Comparison of ENCODE assay signal across 9 mouse cellular contexts in genomic region chr11:68953903-68954302, GRCm38 (mm10). TPM values are rescaled to one million over a fixed set of nuclear protein-coding genes. Genes with fewer than 3 reads are reported as not detected.
DNase-seq lines count a peak whose midpoint lies in the region; ATAC-seq and TF ChIP-seq lines count a peak whose summit lies in the region.
"Had no signal": no experiment of that assay in that cellular context is flagged by ENCODE, and none has a peak within 500 bp of the region (broad histone marks: within the 10 kb centered on the region; RNA-seq: fewer than 3 reads in every experiment).

No protein-coding gene starts in this region.

- 0 out of 2 replicates have a peak, but pooled peaks cover 6% of the 10 kb centered on the region for H3K27me3 ChIP-seq in kidney, postnatal 0 days (ENCODE audit: insufficient read depth, low read length)
- peaks cover 23% of the 10 kb centered on the region for H3K27me3 ChIP-seq in forebrain, embryonic 11.5 days (ENCODE audit: control insufficient read depth, insufficient read depth, low read length)
- peaks cover 38% of the 10 kb centered on the region for H3K27me3 ChIP-seq in limb, embryonic 11.5 days (ENCODE audit: control insufficient read depth, insufficient read depth, low read length)
- peaks cover 70% of the 10 kb centered on the region for H3K27me3 ChIP-seq in neural tube, embryonic 13.5 days

- no peaks in the 10 kb centered on the region for H3K9me3 ChIP-seq in kidney, postnatal 0 days (replicated peaks; ENCODE audit: low read length)
- H3K9me3 ChIP-seq in forebrain, embryonic 11.5 days (ENCODE audit: control insufficient read depth, low read length): no peaks in the 10 kb centered on the region
- H3K9me3 ChIP-seq in limb, embryonic 11.5 days (ENCODE audit: control insufficient read depth, low read length): no peaks in the 10 kb centered on the region
- no peaks in the 10 kb centered on the region for H3K9me3 ChIP-seq in neural tube, embryonic 13.5 days

- no peaks in the 10 kb centered on the region for H3K36me3 ChIP-seq in kidney, postnatal 0 days (ENCODE audit: insufficient read depth, low read length)
- H3K36me3 ChIP-seq in forebrain, embryonic 11.5 days (ENCODE audit: control insufficient read depth, insufficient read depth, low read length): no peaks in the 10 kb centered on the region
- no peaks in the 10 kb centered on the region for H3K36me3 ChIP-seq in limb, embryonic 11.5 days (ENCODE audit: control insufficient read depth, insufficient read depth, low read length)
- H3K36me3 ChIP-seq in neural tube, embryonic 13.5 days: no peaks in the 10 kb centered on the region

- peak overlapping the region; percentile 34 for H3K4me3 ChIP-seq in kidney, postnatal 0 days (replicated peaks; ENCODE audit: low read depth, low read length)
- peak overlapping the region; percentile 33; the same call in 1 of the 2 replicates for H3K4me3 ChIP-seq in forebrain, embryonic 11.5 days (ENCODE audit: low read depth, low read length)
- H3K4me3 ChIP-seq in limb, embryonic 11.5 days (ENCODE audit: low read depth, low read length): peak overlapping the region; percentile 25
- H3K4me3 ChIP-seq in neural tube, embryonic 13.5 days: peak overlapping the region; percentile 33

- no peak for DNase-seq in kidney, postnatal 0 days (ENCODE audit: low spot score)
- no peak for DNase-seq in kidney, postnatal 4 days
- DNase-seq in forebrain, embryonic 11.5 days (ENCODE audit: low spot score): peak; percentile 57
- DNase-seq in limb, embryonic 11.5 days (ENCODE audit: low spot score): peak; percentile 33
- DNase-seq in adrenal gland, postnatal 25 days: no peak
- no peak for DNase-seq in right cerebral cortex, adult 18-20 months
- no peak for DNase-seq in adrenal gland, adult 18-20 months (ENCODE audit: low spot score in 2 of 2)

- ATAC-seq in kidney, postnatal 0 days (replicated peaks; ENCODE audit: low FRiP score, low read depth): no peak
- no peak for ATAC-seq in forebrain, embryonic 11.5 days (replicated peaks; ENCODE audit: low FRiP score)
- ATAC-seq in limb, embryonic 11.5 days (ENCODE audit: insufficient number of reproducible peaks, low FRiP score, low TSS enrichment, low read depth): no peak
- no peak for ATAC-seq in neural tube, embryonic 13.5 days (ENCODE audit: low read depth)

- WGBS in kidney, postnatal 0 days: 17% methylated on average over 13 of the region's 13 CpGs
- 9% methylated on average over 13 of the region's 13 CpGs for WGBS in forebrain, embryonic 11.5 days
- 6% methylated on average over 13 of the region's 13 CpGs for WGBS in limb, embryonic 11.5 days
- WGBS in neural tube, embryonic 13.5 days: 5% methylated on average over 13 of the region's 13 CpGs

- no peak overlapping the region for H3K27ac ChIP-seq in kidney, postnatal 0 days
- H3K27ac ChIP-seq in forebrain, embryonic 11.5 days (ENCODE audit: low read depth, low read length): no peak overlapping the region
- H3K27ac ChIP-seq in limb, embryonic 11.5 days (replicated peaks; ENCODE audit: low read depth, low read length): no peak overlapping the region
- H3K27ac ChIP-seq in neural tube, embryonic 13.5 days (replicated peaks): no peak overlapping the region
- H3K27ac ChIP-seq: layer of hippocampus, adult 2 months had no signal

- H3K9ac ChIP-seq in kidney, postnatal 0 days (ENCODE audit: low read depth, low read length): peak overlapping the region; percentile 55
- no peak overlapping the region; the same call in 1 of the 2 replicates for H3K9ac ChIP-seq in forebrain, embryonic 11.5 days (ENCODE audit: low read length)
- H3K9ac ChIP-seq in limb, embryonic 11.5 days (ENCODE audit: low read length): peak overlapping the region; percentile 27; the same call in 1 of the 2 replicates
- no peak overlapping the region; the same call in 1 of the 2 replicates for H3K9ac ChIP-seq in neural tube, embryonic 13.5 days

- H3K4me1 ChIP-seq in kidney, postnatal 0 days (replicated peaks; ENCODE audit: insufficient read depth, low read length): peaks cover 8% of the 10 kb centered on the region; the same call in 1 of the 2 replicates
- H3K4me1 ChIP-seq in forebrain, embryonic 11.5 days (replicated peaks; ENCODE audit: control insufficient read depth, insufficient read depth, low read length): peaks cover 5% of the 10 kb centered on the region; the same call in 1 of the 2 replicates
- H3K4me1 ChIP-seq in limb, embryonic 11.5 days (ENCODE audit: control insufficient read depth, insufficient read depth, low read length): 0 out of 2 replicates have a peak, but pooled peaks cover 7% of the 10 kb centered on the region
- H3K4me1 ChIP-seq in neural tube, embryonic 13.5 days (replicated peaks): peaks cover 17% of the 10 kb centered on the region

- peak overlapping the region; percentile 65 for H3K4me2 ChIP-seq in kidney, postnatal 0 days (ENCODE audit: low read length)
- H3K4me2 ChIP-seq in forebrain, embryonic 11.5 days (ENCODE audit: low read depth, low read length, severe bottlenecking): peak overlapping the region; percentile 68
- peak overlapping the region; percentile 58; the same call in 1 of the 2 replicates for H3K4me2 ChIP-seq in limb, embryonic 11.5 days (ENCODE audit: low read depth, severe bottlenecking)
- peak overlapping the region; percentile 60 for H3K4me2 ChIP-seq in neural tube, embryonic 13.5 days

- TF ChIP-seq CTCF in kidney, postnatal 0 days (IDR thresholded peaks at IDR 0.05; ENCODE audit: low read depth): no peak

RNA-seq across cellular contexts. Expression of gene Arhgef15, which starts 3.4 kb away (rescaled TPM):
- 8.9 and 11.3 TPM in 2 replicates for polyA plus RNA-seq in kidney, postnatal 0 days (2015; fragmentation: Nextera tagmentation; extraction: Ambion mirVana)
- polyA plus RNA-seq in forebrain, embryonic 11.5 days (2014; fragmentation: Nextera tagmentation; extraction: Ambion mirVana): 5.2 and 6.1 TPM in 2 replicates
- polyA plus RNA-seq in limb, embryonic 11.5 days (2014; fragmentation: Nextera tagmentation; extraction: Ambion mirVana): 6.7 and 7.7 TPM in 2 replicates
- 14.4 and 14.8 TPM in 2 replicates for polyA plus RNA-seq in neural tube, embryonic 13.5 days (2015; fragmentation: Nextera tagmentation; extraction: Ambion mirVana)
- 18.7 and 23.4 TPM in 2 replicates for total RNA-seq in adrenal gland, postnatal 25 days (2021)
- total RNA-seq in adrenal gland, adult 18-20 months (2021): 10 to 100 TPM; 18.5 to 19.5 TPM

RNA-seq across cellular contexts. Expression of gene Slc25a35, which starts 14.0 kb away (rescaled TPM):
- polyA plus RNA-seq in kidney, postnatal 0 days (2015; fragmentation: Nextera tagmentation; extraction: Ambion mirVana): 11.1 and 11.5 TPM in 2 replicates
- polyA plus RNA-seq in forebrain, embryonic 11.5 days (2014; fragmentation: Nextera tagmentation; extraction: Ambion mirVana): 1.6 and 2.4 TPM in 2 replicates
- 2.6 and 3.0 TPM in 2 replicates for polyA plus RNA-seq in limb, embryonic 11.5 days (2014; fragmentation: Nextera tagmentation; extraction: Ambion mirVana)
- polyA plus RNA-seq in neural tube, embryonic 13.5 days (2015; fragmentation: Nextera tagmentation; extraction: Ambion mirVana): 2.0 and 2.5 TPM in 2 replicates
- 32.0 and 35.4 TPM in 2 replicates for total RNA-seq in adrenal gland, postnatal 25 days (2021)
- 10 to 100 TPM; 30.6 to 55.5 TPM for total RNA-seq in adrenal gland, adult 18-20 months (2021)

RNA-seq across cellular contexts. Expression of gene Rangrf, which starts 21.1 kb away (rescaled TPM):
- polyA plus RNA-seq in kidney, postnatal 0 days (2015; fragmentation: Nextera tagmentation; extraction: Ambion mirVana): 55.6 and 58.3 TPM in 2 replicates
- 64.8 and 67.8 TPM in 2 replicates for polyA plus RNA-seq in forebrain, embryonic 11.5 days (2014; fragmentation: Nextera tagmentation; extraction: Ambion mirVana)
- 82.6 and 84.4 TPM in 2 replicates for polyA plus RNA-seq in limb, embryonic 11.5 days (2014; fragmentation: Nextera tagmentation; extraction: Ambion mirVana)
- 27.6 and 33.7 TPM in 2 replicates for polyA plus RNA-seq in neural tube, embryonic 13.5 days (2015; fragmentation: Nextera tagmentation; extraction: Ambion mirVana)
- 20.7 and 22.4 TPM in 2 replicates for total RNA-seq in adrenal gland, postnatal 25 days (2021)
- 10 to 100 TPM; 13.5 to 16.7 TPM for total RNA-seq in adrenal gland, adult 18-20 months (2021)

RNA-seq across cellular contexts. Expression of gene Odf4, which starts 27.0 kb away (rescaled TPM):
- polyA plus RNA-seq in kidney, postnatal 0 days (2015; fragmentation: Nextera tagmentation; extraction: Ambion mirVana): 0.29 TPM in 1 of 2 replicates, not detected in the other
- polyA plus RNA-seq in forebrain, embryonic 11.5 days (2014; fragmentation: Nextera tagmentation; extraction: Ambion mirVana): not detected in 2 replicates
- not detected in 2 replicates for polyA plus RNA-seq in limb, embryonic 11.5 days (2014; fragmentation: Nextera tagmentation; extraction: Ambion mirVana)
- 0.40 TPM in 1 of 2 replicates, not detected in the other for polyA plus RNA-seq in neural tube, embryonic 13.5 days (2015; fragmentation: Nextera tagmentation; extraction: Ambion mirVana)
- 0.70 TPM in 1 of 2 replicates, not detected in the other for total RNA-seq in adrenal gland, postnatal 25 days (2021)
- total RNA-seq in adrenal gland, adult 18-20 months (2021): under 1 TPM in 1 of 2 experiments, not detected in 1; 0.46 TPM
- total RNA-seq: layer of hippocampus, adult 2 months had no signal

RNA-seq across cellular contexts. Expression of gene Rpl26, which starts 52.5 kb away (rescaled TPM):
- 1,114 and 1,312 TPM in 2 replicates for polyA plus RNA-seq in kidney, postnatal 0 days (2015; fragmentation: Nextera tagmentation; extraction: Ambion mirVana)
- 825 and 852 TPM in 2 replicates for polyA plus RNA-seq in forebrain, embryonic 11.5 days (2014; fragmentation: Nextera tagmentation; extraction: Ambion mirVana)
- polyA plus RNA-seq in limb, embryonic 11.5 days (2014; fragmentation: Nextera tagmentation; extraction: Ambion mirVana): 1,145 and 1,149 TPM in 2 replicates
- polyA plus RNA-seq in neural tube, embryonic 13.5 days (2015; fragmentation: Nextera tagmentation; extraction: Ambion mirVana): 743 and 760 TPM in 2 replicates
- total RNA-seq in adrenal gland, postnatal 25 days (2021): 1,094 and 1,140 TPM in 2 replicates
- 1,000 to 10,000 TPM; 1,157 to 1,226 TPM for total RNA-seq in adrenal gland, adult 18-20 months (2021)

Comparison
In these comparisons a context has a peak if more than half of its experiments do, and no peak if none do; other contexts are left out.
1. DNase-seq: peak in forebrain, embryonic 11.5 days (single experiment) and limb, embryonic 11.5 days (single experiment); none in kidney, postnatal 0 days (single experiment), kidney, postnatal 4 days (0 of 2), adrenal gland, postnatal 25 days (single experiment), right cerebral cortex, adult 18-20 months (single experiment) and adrenal gland, adult 18-20 months (0 of 2).
2. H3K9ac ChIP-seq: peak in kidney, postnatal 0 days (single experiment) and limb, embryonic 11.5 days (single experiment); none in forebrain, embryonic 11.5 days (single experiment) and neural tube, embryonic 13.5 days (single experiment).
3. Peak in every context shown above with its lines, with median percentiles within 50 percentile points of each other: H3K4me2 ChIP-seq and H3K4me3 ChIP-seq.